Mouse (Mus musculus) cerebellum, postnatal 4 days (tissue): Measurements from ENCODE around the gene Ppp1r14a.

Experiments
- DNase-seq, 2 experiments: peaks; one replicate each; pipeline ENCODE4 v3.0.0; 2022; ENCODE audit warnings: low spot score in 2 of 2, mixed read lengths in 1 of 2

The Ppp1r14a gene

GRCm38 (mm10) chr7:29288942-29289638 is at the start of gene Ppp1r14a:
TSS of gene Ppp1r14a (plus strand) at chr7:29289308.
- peak; percentile 59 to 82 for DNase-seq

GRCm38 (mm10) chr7:29244732-29245416 is 44.2 kb upstream of the Ppp1r14a start:
- DNase-seq = peak in 1 of 2 experiments; percentile 17

- DNase-seq = no peak
These were observed 43.1 kb upstream of the Ppp1r14a start for GRCm38 (mm10) chr7:29246015-29246414.

- no peak for DNase-seq
These were observed 42.3 kb upstream of the Ppp1r14a start for GRCm38 (mm10) chr7:29246619-29247313.

GRCm38 (mm10) chr7:29247314-29247700 is 41.8 kb upstream of the Ppp1r14a start:
- DNase-seq = peak; percentile 65 to 81

- no peak for DNase-seq
These were observed 41.4 kb upstream of the Ppp1r14a start for GRCm38 (mm10) chr7:29247706-29248105.

GRCm38 (mm10) chr7:29248261-29248841 is 40.8 kb upstream of the Ppp1r14a start, which contains the start of gene 2200002D01Rik:
TSS of gene 2200002D01Rik (minus strand) at chr7:29248466.
- DNase-seq = no peak

GRCm38 (mm10) chr7:29251166-29251565 is 37.9 kb upstream of the Ppp1r14a start:
- DNase-seq = no peak

GRCm38 (mm10) chr7:29253842-29254241 is 35.3 kb upstream of the Ppp1r14a start:
- DNase-seq = no peak

- DNase-seq = no peak
These were observed 33.2 kb upstream of the Ppp1r14a start for GRCm38 (mm10) chr7:29255875-29256274.

- no peak for DNase-seq
These were observed 31.7 kb upstream of the Ppp1r14a start for GRCm38 (mm10) chr7:29257368-29257767.

- no peak for DNase-seq
These were observed 29.1 kb upstream of the Ppp1r14a start for GRCm38 (mm10) chr7:29259781-29260730.

- no peak for DNase-seq
These were observed 27.0 kb upstream of the Ppp1r14a start for GRCm38 (mm10) chr7:29262151-29262550.

GRCm38 (mm10) chr7:29263831-29264230 is 25.3 kb upstream of the Ppp1r14a start:
- no peak for DNase-seq

- DNase-seq = no peak
These were observed 23.5 kb upstream of the Ppp1r14a start for GRCm38 (mm10) chr7:29265636-29266035.

- no peak for DNase-seq
These were observed 22.2 kb upstream of the Ppp1r14a start for GRCm38 (mm10) chr7:29266931-29267330.

- DNase-seq = no peak
These were observed 18.7 kb upstream of the Ppp1r14a start for GRCm38 (mm10) chr7:29270445-29270844.

GRCm38 (mm10) chr7:29271687-29272465 is 17.2 kb upstream of the Ppp1r14a start:
- no peak for DNase-seq

GRCm38 (mm10) chr7:29276715-29277114 is 12.4 kb upstream of the Ppp1r14a start:
- no peak for DNase-seq

- no peak for DNase-seq
These were observed 11.6 kb upstream of the Ppp1r14a start for GRCm38 (mm10) chr7:29277510-29277909.
